8 mouse cellular contexts compared by ENCODE assay signal in the genomic region with DNA sequence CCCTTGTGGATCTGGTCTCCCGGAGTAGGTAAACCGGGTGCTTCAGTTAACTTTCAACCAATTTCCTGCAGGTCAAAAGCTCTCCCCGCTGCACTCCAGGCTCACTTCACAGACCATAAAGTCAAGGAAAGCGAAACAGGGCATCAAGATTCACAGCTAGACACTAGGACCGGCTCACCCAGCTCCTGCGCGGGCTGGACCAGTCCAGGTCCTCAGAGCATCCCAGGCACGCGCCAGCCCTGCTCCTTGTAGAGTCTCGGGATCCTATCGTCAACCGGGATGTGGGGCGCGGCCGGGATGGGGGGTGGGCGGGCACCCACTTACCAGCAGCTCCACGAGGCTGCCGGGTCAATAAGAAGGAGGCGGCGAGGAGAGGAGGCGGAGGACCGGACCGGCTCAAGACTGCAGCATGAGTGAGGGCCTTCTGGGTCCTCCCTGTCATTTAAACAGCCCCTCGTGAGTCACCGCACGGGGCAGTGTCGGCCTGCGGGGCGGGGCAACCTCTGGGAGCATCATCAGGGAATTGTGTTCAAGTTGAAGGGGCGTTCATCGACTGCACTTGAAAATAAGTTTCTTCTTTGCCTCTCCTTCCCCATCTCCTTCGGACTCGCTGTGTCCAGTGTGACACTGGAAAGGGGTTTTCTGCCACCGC. TPM values are rescaled to one million over a fixed set of nuclear protein-coding genes. Genes with fewer than 3 reads are reported as not detected.
DNase-seq lines count a peak whose midpoint lies in the region; ATAC-seq lines count a peak whose summit lies in the region.

A gene (minus strand): TSS at position 413 of the 652 bp plus-strand sequence.

- no peak within 1 kb of the TSS for H3K9ac ChIP-seq in kidney, embryonic 15.5 days
- H3K9ac ChIP-seq in hindbrain, embryonic 15.5 days: peak within 1 kb of the TSS; percentile 28; the same call in 1 of the 2 replicates
- H3K9ac ChIP-seq in midbrain, embryonic 11.5 days (ENCODE audit: low read length): peak within 1 kb of the TSS; percentile 41; the same call in 1 of the 2 replicates

- 0 out of 2 replicates have a peak, but pooled peaks have one; percentile 50 for ATAC-seq in kidney, embryonic 15.5 days (replicated peaks; ENCODE audit: low FRiP score)
- no peak for ATAC-seq in hindbrain, embryonic 15.5 days (ENCODE audit: low FRiP score, low read depth)
- peak; percentile 60 for ATAC-seq in midbrain, embryonic 11.5 days (ENCODE audit: low FRiP score)

- no peak for DNase-seq in kidney, postnatal 14 days
- DNase-seq in embryo, embryonic 11 days: peak; percentile 71
- DNase-seq in midbrain, embryonic 11.5 days (ENCODE audit: low spot score, missing footprints): peak; percentile 93
- DNase-seq in ovary, adult 18-20 months (ENCODE audit: low spot score): no peak
- no peak for DNase-seq in layer of hippocampus, postnatal 10 days (ENCODE audit: low spot score in 2 of 2)
- no peak for DNase-seq in cerebellum, adult 11 months

- peaks cover 35% of the 10 kb centered on the region for H3K4me1 ChIP-seq in kidney, embryonic 15.5 days
- peaks cover 16% of the 10 kb centered on the region for H3K4me1 ChIP-seq in hindbrain, embryonic 15.5 days (replicated peaks)
- H3K4me1 ChIP-seq in midbrain, embryonic 11.5 days (ENCODE audit: control insufficient read depth, insufficient read depth, low read length): peaks cover 8% of the 10 kb centered on the region

- H3K36me3 ChIP-seq in kidney, embryonic 15.5 days: no peaks in the 10 kb centered on the region
- no peaks in the 10 kb centered on the region for H3K36me3 ChIP-seq in hindbrain, embryonic 15.5 days
- H3K36me3 ChIP-seq in midbrain, embryonic 11.5 days (ENCODE audit: control insufficient read depth, insufficient read depth, low read length): no peaks in the 10 kb centered on the region

- H3K9me3 ChIP-seq in kidney, embryonic 15.5 days (replicated peaks): no peaks in the 10 kb centered on the region
- H3K9me3 ChIP-seq in hindbrain, embryonic 15.5 days: no peaks in the 10 kb centered on the region
- no peaks in the 10 kb centered on the region for H3K9me3 ChIP-seq in midbrain, embryonic 11.5 days (ENCODE audit: control insufficient read depth, low read length)

- peak within 1 kb of the TSS; percentile 39 for H3K4me3 ChIP-seq in kidney, embryonic 15.5 days (replicated peaks)
- H3K4me3 ChIP-seq in hindbrain, embryonic 15.5 days: peak within 1 kb of the TSS; percentile 26
- H3K4me3 ChIP-seq in midbrain, embryonic 11.5 days (ENCODE audit: low read depth, low read length): peak within 1 kb of the TSS; percentile 9; the same call in 1 of the 2 replicates

- no peak within 1 kb of the TSS for H3K27ac ChIP-seq in kidney, embryonic 15.5 days
- no peak within 1 kb of the TSS for H3K27ac ChIP-seq in hindbrain, embryonic 15.5 days (replicated peaks)
- H3K27ac ChIP-seq in midbrain, embryonic 11.5 days (ENCODE audit: low read depth, low read length): no peak within 1 kb of the TSS

- H3K27me3 ChIP-seq in kidney, embryonic 15.5 days: peaks cover 50% of the 10 kb centered on the region
- peaks cover 26% of the 10 kb centered on the region for H3K27me3 ChIP-seq in hindbrain, embryonic 15.5 days
- peaks cover 27% of the 10 kb centered on the region for H3K27me3 ChIP-seq in midbrain, embryonic 11.5 days (ENCODE audit: control insufficient read depth, insufficient read depth, low read length)

- H3K4me2 ChIP-seq in kidney, embryonic 15.5 days: peak within 1 kb of the TSS; percentile 69
- H3K4me2 ChIP-seq in hindbrain, embryonic 15.5 days: peak within 1 kb of the TSS; percentile 51
- peak within 1 kb of the TSS; percentile 43 for H3K4me2 ChIP-seq in midbrain, embryonic 11.5 days

- 2% methylated on average over 34 of the region's 34 CpGs for WGBS in kidney, embryonic 15.5 days
- 7% methylated on average over 34 of the region's 34 CpGs for WGBS in hindbrain, embryonic 15.5 days
- WGBS in midbrain, embryonic 11.5 days: 7% methylated on average over 34 of the region's 34 CpGs

RNA-seq across cellular contexts. Expression of the gene that starts here (rescaled TPM):
- 0.99 and 1.2 TPM in 2 replicates for polyA plus RNA-seq in kidney, embryonic 15.5 days (2015; fragmentation: Nextera tagmentation; extraction: Ambion mirVana)
- polyA plus RNA-seq in hindbrain, embryonic 15.5 days (2015; fragmentation: Nextera tagmentation; extraction: Ambion mirVana): 0.25 and 0.27 TPM in 2 replicates
- 0.63 and 0.72 TPM in 2 replicates for polyA plus RNA-seq in midbrain, embryonic 11.5 days (2014; fragmentation: Nextera tagmentation; extraction: Ambion mirVana)
- total RNA-seq in layer of hippocampus, postnatal 10 days (2021): under 1 TPM; 0.13 to 0.16 TPM

Comparison
In these comparisons a context has a peak if more than half of its experiments do, and no peak if none do; other contexts are left out.
1. Peak in DNase-seq, ATAC-seq, H3K4me3 ChIP-seq, H3K9ac ChIP-seq and H3K4me2 ChIP-seq in midbrain, embryonic 11.5 days; RNA of the gene not detected or under 1 TPM.